ENCODE assay signal across 8 mouse cellular contexts in genomic region chr14:45220090-45220956, GRCm38 (mm10). TPM values are rescaled to one million over a fixed set of nuclear protein-coding genes. Genes with fewer than 3 reads are reported as not detected.
A peak's percentile ranks its signal among the peaks of the same experiment; 100 is the strongest.
DNase-seq lines count a peak whose midpoint lies in the region; ATAC-seq and TF ChIP-seq lines count a peak whose summit lies in the region.

Txndc16 (minus strand) TSS chr14:45220328.

- TF ChIP-seq EP300 in stomach, postnatal 0 days (optimal IDR thresholded peaks at IDR 0.05) = no peak

- H3K9me3 ChIP-seq in forebrain, embryonic 15.5 days = no peaks in the 10 kb centered on the region
- no peaks in the 10 kb centered on the region for H3K9me3 ChIP-seq in liver, embryonic 16.5 days (replicated peaks; ENCODE audit: control insufficient read depth, low read length)
- H3K9me3 ChIP-seq in neural tube, embryonic 12.5 days = no peaks in the 10 kb centered on the region
- no peaks in the 10 kb centered on the region for H3K9me3 ChIP-seq in stomach, postnatal 0 days (ENCODE audit: control insufficient read depth, low read length)

- ATAC-seq in CD4-positive, CD25-positive, alpha-beta regulatory T cell, adult 4 months = peak; percentile 25
- ATAC-seq in cerebellum, adult (ENCODE audit: insufficient number of reproducible peaks, low FRiP score, low TSS enrichment) = peak; percentile 27
- ATAC-seq in forebrain, embryonic 15.5 days (replicated peaks) = peak; percentile 51
- 0 out of 2 replicates have a peak, but pooled peaks have one; percentile 5 for ATAC-seq in liver, embryonic 16.5 days (ENCODE audit: low read depth)
- peak; percentile 64 for ATAC-seq in neural tube, embryonic 12.5 days (ENCODE audit: low FRiP score, low read depth)
- peak; percentile 41 for ATAC-seq in stomach, postnatal 0 days (ENCODE audit: low FRiP score, low TSS enrichment)

- peak within 1 kb of the TSS; percentile 99 for H3K9ac ChIP-seq in forebrain, embryonic 15.5 days (replicated peaks)
- peak within 1 kb of the TSS; percentile 68 for H3K9ac ChIP-seq in liver, embryonic 16.5 days (ENCODE audit: low read depth, low read length)
- peak within 1 kb of the TSS; percentile 96 for H3K9ac ChIP-seq in neural tube, embryonic 12.5 days
- H3K9ac ChIP-seq in stomach, postnatal 0 days (ENCODE audit: low read length) = peak within 1 kb of the TSS; percentile 82

- under 1% methylated on average over 58 of the region's 59 CpGs for WGBS in forebrain, embryonic 15.5 days
- WGBS in large intestine, adult 2 months = under 1% methylated on average over 59 of the region's 59 CpGs
- WGBS in liver, embryonic 16.5 days (ENCODE audit: insufficient replicate concordance) = under 1% methylated on average over 52 of the region's 59 CpGs
- WGBS in neural tube, embryonic 12.5 days = under 1% methylated on average over 59 of the region's 59 CpGs
- 1% methylated on average over 58 of the region's 59 CpGs for WGBS in stomach, postnatal 0 days

- intact Hi-C loops in heart, postnatal 14 days (cut with DNase I) = no loop called here

- no peak for TF ChIP-seq CTCF in stomach, postnatal 0 days (IDR thresholded peaks at IDR 0.05; ENCODE audit: low read depth)

- no peaks in the 10 kb centered on the region for H3K36me3 ChIP-seq in forebrain, embryonic 15.5 days
- H3K36me3 ChIP-seq in liver, embryonic 16.5 days (ENCODE audit: control insufficient read depth, insufficient read depth) = no peaks in the 10 kb centered on the region
- no peaks in the 10 kb centered on the region for H3K36me3 ChIP-seq in neural tube, embryonic 12.5 days
- H3K36me3 ChIP-seq in stomach, postnatal 0 days (ENCODE audit: control insufficient read depth, insufficient read depth, low read length) = no peaks in the 10 kb centered on the region

- H3K27me3 ChIP-seq in forebrain, embryonic 15.5 days = no peaks in the 10 kb centered on the region
- H3K27me3 ChIP-seq in liver, embryonic 16.5 days (ENCODE audit: control insufficient read depth, insufficient read depth, low read depth, low read length) = peaks cover 24% of the 10 kb centered on the region
- no peaks in the 10 kb centered on the region for H3K27me3 ChIP-seq in neural tube, embryonic 12.5 days (replicated peaks)
- no peaks in the 10 kb centered on the region for H3K27me3 ChIP-seq in stomach, postnatal 0 days (ENCODE audit: control insufficient read depth, insufficient read depth, low read length)

- H3K4me3 ChIP-seq in forebrain, embryonic 15.5 days = peak within 1 kb of the TSS; percentile 86
- peak within 1 kb of the TSS; percentile 67 for H3K4me3 ChIP-seq in liver, embryonic 16.5 days (ENCODE audit: low read depth, low read length)
- H3K4me3 ChIP-seq in neural tube, embryonic 12.5 days = peak within 1 kb of the TSS; percentile 86
- peak within 1 kb of the TSS; percentile 74 for H3K4me3 ChIP-seq in stomach, postnatal 0 days (ENCODE audit: low read depth, low read length)

- H3K4me2 ChIP-seq in forebrain, embryonic 15.5 days (replicated peaks) = peak within 1 kb of the TSS; percentile 63
- H3K4me2 ChIP-seq in liver, embryonic 16.5 days (ENCODE audit: low read depth, low read length) = peak within 1 kb of the TSS; percentile 91
- peak within 1 kb of the TSS; percentile 78 for H3K4me2 ChIP-seq in neural tube, embryonic 12.5 days (replicated peaks)
- peak within 1 kb of the TSS; percentile 99 for H3K4me2 ChIP-seq in stomach, postnatal 0 days (replicated peaks; ENCODE audit: low read depth)

- peak within 1 kb of the TSS; percentile 98 for H3K27ac ChIP-seq in forebrain, embryonic 15.5 days (replicated peaks)
- H3K27ac ChIP-seq in liver, embryonic 16.5 days (ENCODE audit: low read length) = peak within 1 kb of the TSS; percentile 81
- H3K27ac ChIP-seq in neural tube, embryonic 12.5 days = peak within 1 kb of the TSS; percentile 97
- H3K27ac ChIP-seq in stomach, postnatal 0 days (replicated peaks) = peak within 1 kb of the TSS; percentile 94

- peak; percentile 81 to 86 for DNase-seq in heart, postnatal 14 days
- DNase-seq in large intestine, adult 2 months (ENCODE audit: low read depth, low spot score) = peak; percentile 28
- DNase-seq in stomach, postnatal 0 days (ENCODE audit: low spot score) = peak; percentile 81

- H3K4me1 ChIP-seq in forebrain, embryonic 15.5 days = peaks cover 18% of the 10 kb centered on the region
- peaks cover 13% of the 10 kb centered on the region; the same call in 1 of the 2 replicates for H3K4me1 ChIP-seq in liver, embryonic 16.5 days (ENCODE audit: control insufficient read depth, low read depth, low read length)
- peaks cover 6% of the 10 kb centered on the region for H3K4me1 ChIP-seq in neural tube, embryonic 12.5 days
- H3K4me1 ChIP-seq in stomach, postnatal 0 days (replicated peaks; ENCODE audit: control insufficient read depth, insufficient read depth) = no peaks in the 10 kb centered on the region

RNA-seq across cellular contexts. Expression of gene Txndc16, which starts in this region (rescaled TPM):
- 10 to 100 TPM; 16.4 to 17.0 TPM for polyA plus RNA-seq in CD4-positive, CD25-positive, alpha-beta regulatory T cell, adult 4 months (2017; shearing (Covaris generic))
- polyA plus RNA-seq in forebrain, embryonic 15.5 days (2015; fragmentation: Nextera tagmentation; extraction: Ambion mirVana) = 35.2 and 35.7 TPM in 2 replicates
- total RNA-seq in heart, postnatal 14 days (2021) = 10 to 100 TPM; 11.7 to 12.5 TPM
- polyA plus RNA-seq in large intestine, adult 2 months (2012; rRNA removed) = 3.1 and 3.2 TPM in 2 replicates
- 2.6 and 3.2 TPM in 2 replicates for polyA plus RNA-seq in liver, embryonic 16.5 days (2015; fragmentation: Nextera tagmentation; extraction: Ambion mirVana)
- polyA plus RNA-seq in neural tube, embryonic 12.5 days (2016; fragmentation: Nextera tagmentation; extraction: Ambion mirVana) = 25.0 and 26.8 TPM in 2 replicates
- polyA plus RNA-seq in stomach, postnatal 0 days (2015; fragmentation: Nextera tagmentation; extraction: Ambion mirVana) = 3.7 and 4.8 TPM in 2 replicates

Comparison
In these comparisons a context has a peak if more than half of its experiments do, and no peak if none do; other contexts are left out.
1. Peak in every context shown above with its lines: DNase-seq, ATAC-seq, H3K4me3 ChIP-seq and H3K27ac ChIP-seq.
2. ATAC-seq: peak in every context shown above with its lines; median percentile 64 in neural tube, embryonic 12.5 days; 51 in forebrain, embryonic 15.5 days; 41 in stomach, postnatal 0 days; 27 in cerebellum, adult; 25 in CD4-positive, CD25-positive, alpha-beta regulatory T cell, adult 4 months; 5 in liver, embryonic 16.5 days.
3. DNase-seq: peak in every context shown above with its lines; median percentile 84 in heart, postnatal 14 days; 81 in stomach, postnatal 0 days; 28 in large intestine, adult 2 months.